Mouse (Mus musculus): ENCODE measurements at regions not wholly inside any gene's neighbourhood (a gene's known extent, or its start where the extent isn't known, plus 50 kb on each side); places are given as distances from the start of the nearest gene placed in this dataset.
"Not testable (repeated sequence)": the region's sequence is repeated elsewhere in the genome, so short reads cannot be mapped to it uniquely, and the experiment has no call there.

DNA sequence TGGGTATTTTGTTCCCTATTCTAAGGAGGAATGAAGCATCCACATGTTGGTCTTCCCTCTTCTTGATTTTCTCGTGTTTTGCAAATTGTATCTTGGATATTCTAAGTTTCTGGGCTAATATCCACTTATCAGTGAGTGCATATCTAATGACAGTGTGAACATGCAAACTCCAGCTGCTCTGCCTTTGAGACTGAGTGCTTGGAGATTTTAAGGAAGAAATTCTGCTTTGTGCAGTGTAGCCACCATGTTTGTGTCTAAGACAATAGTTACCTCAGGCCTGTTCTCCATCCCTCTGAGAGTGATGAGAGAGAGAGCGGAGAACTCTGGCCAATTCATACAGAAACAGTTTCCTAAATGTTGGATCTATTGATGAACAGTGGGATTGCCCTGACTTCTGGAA, 514.1 kb upstream of the Mms22l start:
- not testable (repeated sequence) for H3K4me1 ChIP-seq; H3K9me3 ChIP-seq (replicated peaks); ATAC-seq; H3K36me3 ChIP-seq; H3K9ac ChIP-seq; H3K4me2 ChIP-seq; H3K27me3 ChIP-seq (replicated peaks); H3K27ac ChIP-seq; H3K4me3 ChIP-seq
- WGBS (ENCODE audit: insufficient replicate concordance) = 69% methylated on average over 2 of the region's 2 CpGs

DNA sequence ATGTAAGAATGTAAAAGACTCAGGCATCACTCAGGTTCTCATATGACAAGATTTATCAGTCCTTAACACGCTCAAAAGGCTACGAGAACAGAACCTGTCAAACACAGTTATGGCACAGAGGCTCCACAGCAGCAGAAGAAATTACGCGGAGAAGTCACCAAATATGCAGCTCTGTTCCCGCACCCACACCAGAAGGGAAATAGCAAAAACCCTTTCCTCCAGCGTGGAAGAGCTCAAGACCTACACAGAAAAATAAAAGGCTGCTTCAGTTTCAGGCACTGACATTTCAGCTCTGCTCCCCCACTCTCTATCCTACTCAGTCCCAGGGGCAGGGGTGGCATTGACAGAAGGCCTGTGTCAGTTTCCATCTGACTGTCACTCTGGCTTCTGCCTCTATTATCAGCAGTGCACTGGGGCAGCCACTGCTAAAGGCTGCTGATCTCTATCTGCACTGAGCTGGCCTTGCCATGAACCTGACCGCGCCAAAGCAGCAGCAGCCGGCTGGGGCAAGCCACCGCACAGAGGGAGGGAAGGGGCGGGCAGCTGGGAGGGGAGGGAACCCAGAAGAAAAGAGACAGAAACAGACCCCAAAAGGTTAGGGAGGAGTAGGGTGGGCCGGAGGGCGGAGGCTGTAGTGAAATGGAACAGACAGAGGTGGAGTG, 513.3 kb upstream of the Mms22l start:
- Histone ChIP-seq H3K4me3 (no peak overlapping the region), H3K9me3 (replicated peaks) (no peaks in the 10 kb centered on the region), H3K9ac (no peak overlapping the region), H3K27ac (no peak overlapping the region), H3K4me2 (peak overlapping the region; percentile 8; the same call in 1 of the 2 replicates), H3K4me1 (no peaks in the 10 kb centered on the region), H3K36me3 (no peaks in the 10 kb centered on the region), H3K27me3 (replicated peaks) (no peaks in the 10 kb centered on the region)
- 29% methylated on average over 13 of the region's 13 CpGs for WGBS (ENCODE audit: insufficient replicate concordance)
- 0 out of 2 replicates have a peak, but pooled peaks have one; percentile 18 for ATAC-seq

DNA sequence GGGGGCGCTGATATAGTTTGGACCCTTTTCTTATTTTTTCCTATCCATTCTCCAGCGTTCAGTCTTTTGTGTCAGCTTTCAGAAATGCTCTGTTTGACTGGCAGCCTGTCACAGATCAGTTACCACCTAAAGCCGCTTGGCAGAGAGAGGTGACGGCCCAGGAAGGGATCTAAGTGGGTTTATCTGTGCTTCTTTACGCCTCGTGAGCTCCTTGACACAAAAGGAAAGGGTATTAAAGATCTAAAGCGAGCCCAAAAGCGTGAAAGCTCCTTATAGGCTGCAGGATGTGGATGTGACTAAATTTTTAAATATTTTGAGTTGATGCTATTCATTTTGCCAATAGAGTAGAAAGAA, 512.8 kb upstream of the Mms22l start:
- H3K9ac ChIP-seq = no peak overlapping the region
- no peaks in the 10 kb centered on the region for H3K27me3 ChIP-seq (replicated peaks)
- no peak overlapping the region for H3K27ac ChIP-seq
- peak overlapping the region; percentile 8; the same call in 1 of the 2 replicates for H3K4me2 ChIP-seq
- no peak overlapping the region for H3K4me3 ChIP-seq
- WGBS (ENCODE audit: insufficient replicate concordance) = 11% methylated on average over 8 of the region's 8 CpGs
- no peak for ATAC-seq
- no peaks in the 10 kb centered on the region for H3K36me3 ChIP-seq
- H3K4me1 ChIP-seq = no peaks in the 10 kb centered on the region
- no peaks in the 10 kb centered on the region for H3K9me3 ChIP-seq (replicated peaks)

DNA sequence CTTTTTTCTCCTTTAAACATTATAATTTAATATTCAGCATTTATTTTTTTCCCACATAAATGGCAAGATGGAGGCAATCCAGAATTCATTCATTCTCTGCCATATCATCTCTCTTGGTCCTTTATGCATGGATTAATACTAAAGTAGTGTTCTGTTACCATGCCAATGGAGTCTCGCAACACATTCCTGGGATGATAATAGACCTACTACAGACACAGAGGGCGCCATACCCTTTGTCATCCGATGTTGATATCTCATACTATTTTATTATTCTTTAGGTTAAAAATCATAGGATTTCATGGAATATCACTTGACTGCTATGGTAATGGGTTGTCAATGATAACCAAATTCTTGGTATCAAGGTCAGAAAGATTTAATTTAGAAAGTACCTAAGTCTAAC, 512.2 kb upstream of the Mms22l start:
- Histone ChIP-seq H3K27me3 (replicated peaks) (no peaks in the 10 kb centered on the region), H3K4me1 (no peaks in the 10 kb centered on the region), H3K4me2 (no peak overlapping the region), H3K9me3 (replicated peaks) (no peaks in the 10 kb centered on the region), H3K4me3 (no peak overlapping the region), H3K27ac (no peak overlapping the region), H3K36me3 (no peaks in the 10 kb centered on the region), H3K9ac (no peak overlapping the region)
- ATAC-seq = no peak
- WGBS (ENCODE audit: insufficient replicate concordance) = 61% methylated on average over 3 of the region's 3 CpGs

DNA sequence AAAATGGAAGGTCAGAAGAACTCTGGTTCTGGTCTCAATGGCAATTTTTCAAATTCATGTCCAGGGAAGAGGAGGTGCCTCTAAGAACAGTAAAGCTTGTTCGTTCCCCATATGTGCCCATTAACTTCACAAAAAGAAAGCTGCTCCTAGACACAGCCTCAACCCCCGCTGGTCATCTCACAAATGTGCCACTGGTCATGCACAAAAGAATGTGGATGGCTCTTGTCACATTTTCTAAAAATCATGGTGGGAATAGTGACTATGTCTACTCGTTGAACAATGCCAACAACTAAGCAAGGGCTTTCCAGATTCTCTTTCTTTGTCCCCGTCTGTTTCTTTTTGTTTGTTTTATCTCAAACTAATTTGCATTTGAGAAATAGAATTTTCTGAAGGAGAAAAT, 510.3 kb upstream of the Mms22l start:
- no peaks in the 10 kb centered on the region for H3K27me3 ChIP-seq (replicated peaks)
- H3K27ac ChIP-seq = no peak overlapping the region
- no peaks in the 10 kb centered on the region for H3K9me3 ChIP-seq (replicated peaks)
- no peaks in the 10 kb centered on the region for H3K36me3 ChIP-seq
- no peaks in the 10 kb centered on the region for H3K4me1 ChIP-seq
- H3K4me3 ChIP-seq = no peak overlapping the region
- no peak overlapping the region for H3K9ac ChIP-seq
- 64% methylated on average over 4 of the region's 4 CpGs for WGBS (ENCODE audit: insufficient replicate concordance)
- ATAC-seq = no peak
- H3K4me2 ChIP-seq = no peak overlapping the region

DNA sequence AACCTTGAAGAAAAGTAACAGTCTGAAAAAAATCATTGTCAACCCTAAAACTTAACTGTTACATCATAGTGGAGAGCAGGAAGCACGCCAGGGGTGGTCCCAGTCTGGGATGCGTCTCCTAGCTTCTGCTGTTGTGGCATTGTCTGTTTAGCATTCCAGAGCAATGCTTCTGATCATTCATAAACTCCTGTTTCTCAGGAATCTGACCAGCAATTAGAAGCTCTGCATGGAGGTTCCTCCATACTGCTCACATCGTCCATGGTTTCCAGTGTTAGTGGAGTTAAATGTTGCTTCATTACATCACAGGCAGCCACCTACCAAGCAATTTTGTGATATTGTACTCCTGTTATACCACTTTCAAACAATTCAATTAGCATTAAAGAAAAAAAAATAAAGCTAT, 502.4 kb upstream of the Mms22l start:
- no peak overlapping the region for H3K9ac ChIP-seq
- H3K4me2 ChIP-seq = no peak overlapping the region
- no peaks in the 10 kb centered on the region for H3K9me3 ChIP-seq (replicated peaks)
- WGBS (ENCODE audit: insufficient replicate concordance) = 50% methylated on average over 3 of the region's 3 CpGs
- no peak for ATAC-seq
- H3K36me3 ChIP-seq = no peaks in the 10 kb centered on the region
- H3K4me1 ChIP-seq = no peaks in the 10 kb centered on the region
- no peaks in the 10 kb centered on the region for H3K27me3 ChIP-seq (replicated peaks)
- no peak overlapping the region for H3K4me3 ChIP-seq
- H3K27ac ChIP-seq = no peak overlapping the region

DNA sequence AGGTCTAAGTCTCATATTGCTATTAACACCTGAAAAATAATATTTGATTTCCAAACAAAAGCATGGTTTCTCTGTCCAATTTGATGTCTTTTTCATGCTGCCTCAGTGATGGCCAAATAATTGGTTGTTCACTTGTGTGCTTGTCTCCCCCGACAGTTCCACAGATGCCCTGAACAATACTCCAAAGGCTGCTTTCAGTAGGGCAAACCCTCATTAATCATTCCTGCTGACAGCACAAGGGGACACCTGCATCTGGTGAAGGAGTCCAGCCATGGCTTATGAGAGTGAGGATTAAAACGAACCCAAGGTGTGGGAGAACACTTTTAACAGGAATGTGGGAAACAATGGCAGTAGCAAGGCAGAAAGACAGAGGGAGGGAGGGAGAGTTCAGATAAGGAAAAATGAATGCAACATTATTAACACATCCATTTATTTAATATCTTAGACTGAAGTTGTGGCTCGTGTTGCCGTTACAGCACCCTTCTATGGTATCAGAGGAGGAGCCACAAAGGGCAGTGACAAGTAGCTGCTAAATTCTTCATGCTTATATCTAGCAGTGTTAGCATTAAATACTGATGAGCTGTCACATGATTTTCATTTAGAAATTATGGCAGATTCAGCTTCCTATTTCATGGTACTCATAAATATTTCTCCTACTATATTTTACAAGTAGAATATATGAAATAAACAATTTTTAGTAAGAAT, 501.8 kb upstream of the Mms22l start:
- Histone ChIP-seq H3K9ac (no peak overlapping the region), H3K4me3 (no peak overlapping the region), H3K4me2 (no peak overlapping the region), H3K4me1 (no peaks in the 10 kb centered on the region), H3K27me3 (replicated peaks) (no peaks in the 10 kb centered on the region), H3K27ac (no peak overlapping the region), H3K36me3 (no peaks in the 10 kb centered on the region), H3K9me3 (replicated peaks) (no peaks in the 10 kb centered on the region)
- ATAC-seq = no peak
- 51% methylated on average over 4 of the region's 4 CpGs for WGBS (ENCODE audit: insufficient replicate concordance)

DNA sequence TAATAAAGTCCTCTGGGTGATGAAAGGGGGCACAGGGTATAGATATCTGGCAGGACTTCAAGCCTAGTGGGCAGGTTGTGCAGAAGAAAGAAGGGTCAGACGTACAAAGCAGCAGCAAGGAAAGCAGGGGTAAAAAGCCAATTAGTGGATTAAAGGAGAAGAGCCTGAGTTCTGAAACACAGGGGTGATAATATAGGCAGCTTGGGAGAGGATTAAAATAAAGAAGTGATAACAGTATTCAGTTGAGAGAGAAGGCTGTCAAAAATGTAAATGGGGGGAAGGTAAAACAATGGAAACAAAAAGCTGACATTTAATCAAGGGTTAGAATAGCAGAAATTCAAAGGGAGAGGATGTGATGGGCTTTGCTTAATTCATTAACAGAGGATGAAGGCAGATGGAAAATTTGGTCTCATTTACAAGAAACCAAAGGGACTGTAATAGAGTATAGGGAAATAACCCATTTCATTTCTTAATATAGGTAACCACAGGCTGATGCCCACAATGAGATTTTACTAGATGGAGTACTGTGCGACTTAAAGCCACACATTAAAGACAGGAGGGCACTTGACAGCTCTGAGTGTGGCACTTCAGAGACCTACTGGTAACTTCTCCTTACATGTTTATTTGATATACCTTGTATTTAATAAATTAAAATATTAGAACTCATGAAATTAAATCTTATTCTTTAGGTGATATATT, 489.8 kb upstream of the Mms22l start:
- Histone ChIP-seq H3K36me3 (no peaks in the 10 kb centered on the region), H3K4me3 (no peak overlapping the region), H3K27ac (no peak overlapping the region), H3K9ac (no peak overlapping the region), H3K4me1 (no peaks in the 10 kb centered on the region), H3K27me3 (replicated peaks) (no peaks in the 10 kb centered on the region), H3K4me2 (no peak overlapping the region), H3K9me3 (replicated peaks) (no peaks in the 10 kb centered on the region)
- whole genome bisulfite sequencing (ENCODE audit: insufficient replicate concordance) = 49% methylated on average over 2 of the region's 2 CpGs
- no peak for ATAC-seq

DNA sequence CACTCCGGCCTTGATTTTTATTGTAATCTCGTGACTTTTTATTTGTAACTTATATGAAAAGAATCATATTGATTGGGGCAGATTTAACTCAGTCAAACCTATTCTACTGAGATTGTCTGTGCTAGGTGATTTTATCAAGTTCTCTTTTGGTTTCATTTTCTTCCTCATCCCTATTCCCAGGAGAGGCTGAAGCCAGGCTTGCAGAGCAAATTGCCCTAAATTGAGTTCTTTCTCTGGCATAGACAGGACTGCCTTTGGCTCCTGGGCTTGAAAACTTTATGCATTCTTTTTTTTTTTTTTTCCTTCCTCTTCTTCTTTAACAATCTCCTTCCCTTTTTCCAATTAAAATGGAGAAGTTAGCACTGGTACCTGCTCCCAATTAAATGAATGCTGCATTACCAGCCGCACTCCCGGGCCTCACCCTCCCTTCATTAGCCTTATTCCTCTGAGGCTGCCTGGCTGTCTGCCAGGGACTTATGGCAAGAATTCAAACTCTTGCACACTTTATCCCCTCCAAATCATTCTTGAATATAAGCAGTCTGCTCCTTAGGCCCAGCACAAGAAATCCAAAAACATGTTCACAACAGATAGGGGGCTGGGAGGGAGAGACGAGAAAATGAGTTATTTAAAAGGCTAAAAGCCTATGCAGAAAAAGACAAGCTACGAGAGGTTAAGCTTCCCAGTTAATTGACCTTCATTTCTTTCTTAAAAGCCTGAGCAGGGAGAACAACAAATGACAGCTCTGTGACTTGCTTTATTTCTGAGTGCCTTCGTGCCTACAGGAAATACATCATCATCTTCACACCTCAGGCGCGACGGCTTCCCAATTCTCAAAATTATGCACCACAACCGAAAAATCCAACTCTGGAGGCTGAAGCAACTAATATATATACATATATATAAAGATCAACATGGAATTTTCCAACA, 476.8 kb upstream of the Mms22l start:
- H3K4me3 ChIP-seq = no peak overlapping the region
- no peaks in the 10 kb centered on the region for H3K27me3 ChIP-seq (replicated peaks)
- no peaks in the 10 kb centered on the region for H3K9me3 ChIP-seq (replicated peaks)
- H3K4me1 ChIP-seq = no peaks in the 10 kb centered on the region
- H3K9ac ChIP-seq = no peak overlapping the region
- 60% methylated on average over 11 of the region's 11 CpGs for WGBS (ENCODE audit: insufficient replicate concordance)
- no peak overlapping the region for H3K4me2 ChIP-seq
- ATAC-seq = no peak
- H3K27ac ChIP-seq = no peak overlapping the region
- H3K36me3 ChIP-seq = no peaks in the 10 kb centered on the region
